Mouse (Mus musculus) neural tube, embryonic 10.5 days (tissue): Measurements from ENCODE around the gene Pole4.
"Not testable (repeated sequence)": the region's sequence is repeated elsewhere in the genome, so short reads cannot be mapped to it uniquely, and the experiment has no call there.

Experiments used
- DNase-seq: peaks from one replicate; pipeline ENCODE4 v3.0.0-alpha.2; 2017; ENCODE audit warnings: low spot score; ENCODE audit errors: extremely low spot score

The Pole4 gene

GRCm38 (mm10) chr6:82715253-82715652 is 10.1 kb upstream of the Pole4 start:
- no peak for DNase-seq

- DNase-seq, result no peak
These were observed 9.7 kb upstream of the Pole4 start for GRCm38 (mm10) chr6:82714841-82715240.

- peak; percentile 75 for DNase-seq
These were observed 9.1 kb upstream of the Pole4 start for GRCm38 (mm10) chr6:82714243-82714642.

GRCm38 (mm10) chr6:82707742-82708141 is 2.6 kb upstream of the Pole4 start:
- DNase-seq, result no peak

GRCm38 (mm10) chr6:82707241-82707640 is 2.1 kb upstream of the Pole4 start:
- no peak for DNase-seq

GRCm38 (mm10) chr6:82703710-82704109 is 1.5 kb downstream of the Pole4 start:
- no peak for DNase-seq

GRCm38 (mm10) chr6:82702593-82703017 is 2.6 kb downstream of the Pole4 start:
- peak; percentile 90 for DNase-seq

- DNase-seq, result no peak
These were observed 3.9 kb downstream of the Pole4 start for GRCm38 (mm10) chr6:82701296-82701695.

GRCm38 (mm10) chr6:82699831-82700230 is 5.3 kb downstream of the Pole4 start:
- no peak for DNase-seq

- DNase-seq, result no peak
These were observed 8.4 kb downstream of the Pole4 start for GRCm38 (mm10) chr6:82696736-82697135.

GRCm38 (mm10) chr6:82694668-82695067 is 10.5 kb downstream of the Pole4 start:
- DNase-seq, result no peak

- DNase-seq, result no peak
These were observed 15.7 kb downstream of the Pole4 start for GRCm38 (mm10) chr6:82689474-82689873.

- DNase-seq, result not testable (repeated sequence)
These were observed 16.6 kb downstream of the Pole4 start for GRCm38 (mm10) chr6:82688586-82688985.

GRCm38 (mm10) chr6:82684136-82684535 is 21.0 kb downstream of the Pole4 start:
- DNase-seq, result no peak

GRCm38 (mm10) chr6:82679286-82679685 is 25.9 kb downstream of the Pole4 start:
- DNase-seq, result not testable (repeated sequence)

- not testable (repeated sequence) for DNase-seq
These were observed 27.5 kb downstream of the Pole4 start for GRCm38 (mm10) chr6:82677629-82678028.

GRCm38 (mm10) chr6:82666480-82666879 is 38.7 kb downstream of the Pole4 start:
- no peak for DNase-seq

- no peak for DNase-seq
These were observed 52.0 kb downstream of the Pole4 start for GRCm38 (mm10) chr6:82653169-82653525.

GRCm38 (mm10) chr6:82652521-82653168 is 52.5 kb downstream of the Pole4 start:
- peak; percentile 98 for DNase-seq

- no peak for DNase-seq
These were observed 56.1 kb downstream of the Pole4 start for GRCm38 (mm10) chr6:82649096-82649495.

GRCm38 (mm10) chr6:82647940-82648655 is 57.1 kb downstream of the Pole4 start:
- no peak for DNase-seq

- DNase-seq, result no peak
These were observed 58.2 kb downstream of the Pole4 start for GRCm38 (mm10) chr6:82647001-82647400.

GRCm38 (mm10) chr6:82640046-82640445 is 65.1 kb downstream of the Pole4 start:
- DNase-seq, result no peak
